ENCODE assay signal across 14 mouse cellular contexts in genomic region chr1:170141626-170142025, GRCm38 (mm10). TPM values are rescaled to one million over a fixed set of nuclear protein-coding genes. Genes with fewer than 3 reads are reported as not detected.
"Had no signal": no experiment of that assay in that cellular context is flagged by ENCODE, and none has a peak within 500 bp of the region (broad histone marks: within the 10 kb centered on the region; RNA-seq: fewer than 3 reads in every experiment).

No protein-coding gene starts in this region.

- DNase-seq: lung, adult 18-20 months; lung, embryonic 14.5 days; lung, postnatal 10 days; lung, postnatal 4 days; midbrain, embryonic 14.5 days; retina, postnatal 1 day; right cerebral cortex, adult 18-20 months; right cerebral cortex, postnatal 25 days; right cerebral cortex, postnatal 4 days; spleen, adult 18-20 months; thymus, adult 18-20 months; thymus, postnatal 14 days; thymus, postnatal 36 days had no signal

RNA-seq across cellular contexts. Expression of gene Ddr2, which starts 31.1 kb away (rescaled TPM):
- total RNA-seq: megakaryocyte-erythroid progenitor cell, adult 5-6 weeks had no signal
